Mouse (Mus musculus): ENCODE measurements around the gene Ssr2.
A peak's percentile ranks its signal among the peaks of the same experiment; 100 is the strongest.

Ssr2 gene

DNA sequence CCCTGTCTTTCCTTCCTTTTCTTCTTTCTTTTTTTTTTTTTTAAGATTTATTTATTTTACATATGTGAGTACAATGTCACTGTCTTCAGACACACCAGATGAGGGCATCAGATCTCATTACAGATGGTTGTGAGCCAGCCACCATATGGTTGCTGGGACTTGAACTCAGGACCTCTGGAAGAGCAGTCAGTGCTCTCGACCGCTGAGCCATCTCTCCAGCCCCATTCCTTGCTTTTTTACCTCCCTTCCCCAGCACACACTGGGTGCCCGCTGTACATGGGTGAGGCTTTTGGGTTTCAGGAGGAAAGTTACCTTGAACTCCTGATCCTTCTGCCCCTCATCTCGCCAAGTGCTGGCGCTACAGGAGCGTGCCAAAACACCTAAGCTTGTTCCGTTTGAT is 49.9 kb downstream of the Ssr2 start:
- no peak for DNase-seq

DNA sequence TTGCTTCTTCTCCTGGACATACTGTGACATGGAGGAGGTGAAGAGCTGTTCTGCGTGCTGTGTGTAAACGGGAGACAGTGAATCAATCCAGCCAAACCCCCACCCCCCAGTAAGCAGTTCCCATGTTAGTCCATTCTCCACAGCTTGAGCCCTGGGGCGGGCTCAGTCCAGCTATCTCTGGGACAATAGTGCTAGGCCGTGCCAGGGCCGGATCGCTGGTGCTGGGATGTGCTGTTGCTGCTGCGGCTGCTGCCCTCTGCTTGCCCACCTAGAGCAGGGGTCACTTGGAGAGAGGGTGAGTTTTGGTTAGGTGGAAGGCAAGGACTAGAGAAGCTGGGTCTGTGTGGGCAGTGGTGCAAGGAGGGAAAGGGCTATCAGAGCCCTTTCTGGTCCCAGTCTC is 50.6 kb downstream of the Ssr2 start:
- no peak for DNase-seq

DNA sequence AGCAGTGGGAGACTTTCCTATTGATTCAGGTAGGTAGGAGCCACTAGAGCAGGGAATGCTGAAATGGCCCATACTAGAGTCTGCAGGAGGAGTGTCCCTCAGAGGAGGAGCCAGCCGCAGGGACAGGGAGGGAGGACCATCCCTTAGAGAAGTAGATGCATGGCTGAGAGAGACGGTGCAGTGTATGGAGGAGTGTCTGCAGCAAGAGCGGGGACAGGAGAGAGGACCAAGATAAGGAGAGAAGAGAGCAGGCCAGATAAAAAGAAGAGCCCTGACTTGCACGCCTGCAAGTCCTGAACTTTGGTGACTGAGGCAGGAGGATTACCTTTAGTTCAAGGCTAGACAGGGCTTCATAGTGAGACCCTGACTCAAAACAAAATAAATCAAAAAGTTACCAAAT is 51.4 kb downstream of the Ssr2 start:
- DNase-seq, result no peak

DNA sequence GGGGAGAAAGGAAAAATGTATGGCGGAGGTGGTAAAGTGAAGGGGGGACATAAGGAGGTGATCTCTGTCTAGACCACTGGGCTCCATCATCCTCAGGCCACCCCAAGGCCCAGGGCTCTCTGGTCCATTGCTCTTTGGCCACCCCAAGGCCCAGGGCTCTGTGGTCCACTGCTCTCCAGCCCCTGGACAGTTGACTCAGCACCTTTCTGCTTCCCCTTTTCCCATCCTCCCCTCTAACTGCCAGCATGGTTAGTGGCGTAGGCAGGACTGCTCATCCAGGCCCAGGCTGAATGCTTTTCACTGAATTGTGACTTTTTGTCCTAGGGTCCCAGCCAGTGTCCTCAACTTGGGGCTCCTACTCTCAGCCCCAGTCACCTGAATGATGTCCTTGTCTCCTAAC is 51.9 kb downstream of the Ssr2 start:
- DNase-seq, result no peak

DNA sequence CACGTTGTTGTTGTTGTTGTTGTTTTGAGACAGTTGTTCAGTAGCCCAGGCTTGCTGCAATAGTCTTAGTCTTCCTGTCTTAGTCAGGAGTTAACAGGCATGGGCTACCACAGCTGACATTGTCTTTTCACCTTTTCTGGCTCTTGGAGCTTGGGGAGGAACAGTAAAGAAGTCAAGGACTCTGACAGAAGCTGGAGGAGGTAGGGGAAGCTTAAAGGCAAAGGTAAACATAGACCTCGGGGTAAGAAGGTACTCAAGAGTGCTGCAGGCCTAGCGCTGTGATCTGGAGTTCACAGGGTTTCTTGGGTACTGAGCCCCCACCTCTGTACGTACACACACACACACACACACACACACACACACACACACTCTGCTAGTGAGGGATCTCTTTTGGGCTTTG is 53.1 kb downstream of the Ssr2 start:
- DNase-seq, result no peak

DNA sequence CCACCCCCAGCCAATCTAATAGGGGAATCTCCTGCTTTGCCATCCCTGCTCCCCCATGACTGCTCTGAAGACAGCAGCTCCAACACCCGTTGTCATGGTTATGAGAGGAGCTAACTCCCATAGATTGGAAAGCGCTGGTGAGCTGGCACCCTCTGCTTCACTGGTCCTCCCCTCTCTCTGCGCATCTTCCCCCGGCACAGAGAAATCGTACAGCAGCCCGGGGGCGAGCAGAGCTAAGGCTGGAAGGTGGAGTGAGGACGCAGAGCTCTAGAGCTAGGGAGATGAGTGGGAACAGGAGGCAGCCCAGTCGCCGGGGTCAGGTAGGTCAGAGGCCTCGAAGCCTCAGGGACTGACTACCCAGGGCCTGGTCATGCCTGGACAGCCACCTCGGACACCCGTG is 53.6 kb downstream of the Ssr2 start:
- DNase-seq, result no peak

DNA sequence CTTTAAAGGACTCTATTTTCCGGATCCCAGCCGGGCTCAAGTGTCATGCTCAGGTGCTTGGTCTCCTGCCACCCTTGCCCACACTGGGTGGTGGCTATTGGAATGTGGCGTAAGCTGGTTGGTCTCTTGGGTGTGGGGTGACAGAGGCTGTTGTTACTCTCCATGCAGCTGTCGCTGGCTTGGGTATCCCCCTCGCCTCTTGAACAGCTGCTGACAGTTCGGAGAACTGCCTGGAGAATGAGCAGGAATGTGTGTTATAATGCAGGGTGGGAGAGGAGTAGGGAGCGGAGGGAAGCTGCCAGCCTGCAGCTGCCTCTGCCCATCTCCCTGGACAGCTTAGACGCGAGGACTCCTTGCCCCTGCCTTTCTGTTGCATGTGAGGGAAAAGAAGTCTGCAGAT is 54.3 kb downstream of the Ssr2 start:
- DNase-seq, result no peak

DNA sequence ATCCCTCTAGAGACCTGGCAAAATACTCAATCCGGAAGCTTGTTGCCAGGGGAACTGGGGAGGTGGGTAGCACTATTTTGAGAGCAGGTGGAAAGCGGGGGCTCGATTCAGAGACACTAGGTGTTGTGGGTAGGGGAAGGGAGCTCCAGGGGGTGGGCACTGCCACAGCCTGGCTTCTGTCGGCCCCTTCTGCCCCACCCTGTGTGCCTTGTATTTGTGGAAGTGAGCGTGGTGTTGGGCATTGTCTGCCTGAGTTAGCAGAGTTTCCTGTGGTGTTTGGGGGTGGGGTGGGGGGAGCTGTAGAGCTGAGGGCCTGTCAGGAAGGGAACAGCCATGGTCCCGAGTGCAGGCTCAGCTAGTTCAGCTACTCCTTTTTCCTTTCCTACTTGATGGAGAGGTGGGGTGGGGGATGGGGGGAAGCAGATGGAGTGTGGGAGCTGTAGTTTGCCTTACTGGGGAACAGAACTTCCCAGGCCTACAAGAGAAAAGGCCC is 55.2 kb downstream of the Ssr2 start:
- DNase-seq, result no peak

DNA sequence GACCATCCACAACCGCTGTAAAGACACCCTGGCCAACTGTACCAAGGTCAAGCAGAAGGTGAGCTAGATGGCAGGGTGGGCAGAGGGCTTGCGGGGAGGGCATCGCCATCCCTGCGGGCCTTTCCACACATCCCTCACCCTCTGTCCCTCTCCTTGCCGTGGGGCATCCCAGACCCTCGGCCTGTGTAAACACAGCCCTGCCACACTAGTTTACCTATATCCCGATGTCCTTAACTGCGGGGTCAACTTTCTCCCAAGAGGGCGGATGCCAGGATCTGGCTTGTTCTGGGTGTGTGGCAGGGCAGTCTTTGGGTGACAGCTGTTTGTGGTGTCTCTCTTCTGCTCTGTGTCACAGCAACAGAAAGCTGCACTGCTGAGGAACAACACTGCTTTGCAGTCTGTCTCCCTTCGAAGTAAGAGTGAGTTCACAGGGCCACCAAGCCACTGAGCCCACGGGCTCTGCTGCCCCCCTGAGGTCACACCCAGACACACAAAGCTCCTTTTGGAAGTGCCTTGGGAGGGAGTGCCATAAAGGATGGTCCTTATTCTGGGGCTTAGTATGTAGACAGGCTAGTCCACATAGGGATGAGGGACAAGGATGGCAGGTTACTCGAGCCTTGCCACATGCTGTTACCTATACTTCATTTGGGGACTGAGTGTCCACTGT is 56.4 kb downstream of the Ssr2 start:
- peak; percentile 40 to 56 for DNase-seq

DNA sequence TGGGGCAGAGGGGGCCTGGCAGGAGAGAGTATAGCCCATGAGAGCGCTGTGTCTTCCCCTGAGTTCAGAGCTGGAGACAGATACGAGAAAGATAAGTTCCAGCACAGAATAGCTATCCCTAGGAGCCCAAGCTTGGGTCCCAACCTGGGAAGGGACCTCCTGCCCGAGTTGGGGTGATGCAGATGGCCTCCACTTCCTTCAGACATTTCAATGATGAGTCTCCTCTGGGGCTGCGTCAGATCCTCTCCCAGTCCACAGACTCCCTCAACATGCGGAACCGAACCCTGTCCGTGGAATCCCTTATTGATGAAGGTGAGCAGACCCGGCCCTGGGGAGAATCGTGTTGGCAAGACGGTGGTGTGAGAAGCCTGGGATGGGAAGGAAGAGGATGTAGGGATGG is 57.4 kb downstream of the Ssr2 start:
- no peak for DNase-seq

DNA sequence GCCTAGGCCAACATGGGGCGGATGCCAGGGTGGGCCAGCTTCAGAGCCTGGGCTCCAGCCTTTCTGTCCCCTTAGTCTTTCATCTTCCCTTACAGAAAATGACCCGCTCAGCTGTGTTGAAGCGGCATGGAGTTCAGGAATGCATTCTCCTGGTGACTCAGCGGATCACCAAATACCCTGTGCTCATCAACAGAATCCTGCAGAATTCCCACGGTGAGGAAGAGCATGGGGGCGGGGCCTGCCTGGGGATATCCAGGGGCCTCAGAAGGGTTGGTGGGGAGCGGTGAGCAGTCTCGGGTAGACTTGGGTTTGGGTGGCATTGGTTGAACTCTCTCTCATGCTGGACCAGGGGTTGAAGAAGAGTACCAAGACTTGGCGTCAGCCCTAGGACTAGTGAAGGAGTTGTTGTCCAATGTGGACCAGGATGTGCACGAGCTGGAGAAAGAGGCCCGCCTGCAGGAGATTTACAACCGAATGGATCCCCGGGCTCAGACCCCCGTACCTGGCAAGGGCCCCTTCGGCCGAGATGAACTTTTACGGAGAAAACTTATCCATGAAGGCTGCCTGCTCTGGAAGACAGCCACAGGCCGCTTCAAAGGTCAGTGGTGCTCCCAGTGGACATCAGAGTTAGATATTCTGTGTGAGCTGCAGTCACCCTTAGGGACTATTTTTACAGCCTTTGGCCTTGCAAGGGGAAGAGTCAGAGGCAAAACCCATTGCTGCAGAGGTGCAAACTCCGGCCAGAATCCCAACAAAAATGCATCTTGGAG is 60.0 kb downstream of the Ssr2 start:
- DNase-seq, result no peak

DNA sequence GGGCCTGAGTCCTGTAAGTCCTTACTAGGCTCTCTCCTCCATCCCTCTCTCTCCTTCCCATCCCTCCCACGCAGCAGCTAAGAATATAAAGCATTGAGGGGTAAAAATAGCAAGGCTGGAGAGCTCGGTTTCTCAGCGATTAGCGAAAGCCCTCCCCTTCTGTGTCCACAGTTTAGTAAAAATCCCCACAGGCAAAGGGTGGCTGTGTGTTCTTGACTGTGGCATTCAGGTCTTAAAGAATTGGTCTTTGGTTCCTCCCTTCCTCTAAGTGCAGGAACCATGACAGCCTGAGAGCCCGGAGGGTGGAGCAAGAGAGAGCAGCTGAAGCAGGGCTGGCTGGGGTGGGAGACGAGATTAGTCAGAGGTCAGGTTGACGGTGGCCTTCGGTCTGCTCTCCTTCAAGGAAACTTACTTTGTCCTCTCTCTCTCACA is 60.9 kb downstream of the Ssr2 start:
- no peak for DNase-seq

DNA sequence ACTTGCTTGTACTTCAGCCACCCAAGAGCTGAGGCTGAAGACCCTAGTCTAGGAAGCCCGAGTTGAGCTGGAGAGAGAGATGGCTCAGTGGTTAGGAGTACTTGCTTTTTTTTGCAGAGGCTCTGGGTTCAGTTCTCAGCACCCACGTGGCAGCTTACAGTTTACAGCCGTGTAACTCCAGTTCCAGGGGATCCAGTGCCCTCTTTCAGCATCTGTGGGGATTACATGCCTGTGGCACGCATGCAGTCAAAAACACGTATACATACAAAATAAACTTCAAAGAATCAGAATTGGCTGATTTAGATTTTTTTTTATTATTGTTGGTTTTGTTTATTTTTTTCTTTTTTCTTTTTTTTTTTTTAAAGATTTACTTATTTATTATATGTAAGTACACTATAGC is 61.5 kb downstream of the Ssr2 start:
- no peak for DNase-seq
